Mouse (Mus musculus): Measurements from ENCODE around the gene Fbxo46. TPM values are rescaled to one million over a fixed set of nuclear protein-coding genes. Genes with fewer than 3 reads are reported as not detected.
A peak's percentile ranks its signal among the peaks of the same experiment; 100 is the strongest.

Fbxo46 gene
- total and polyA plus RNA-seq, 2 experiments from 2014 or later = 11.9 to 22.8 TPM

GRCm38 (mm10) chr7:19092381-19093173 lies 27.1 kb upstream of the Fbxo46 start:
- ATAC-seq (peak; percentile 55), DNase-seq (peak; percentile 61)
- H3K4me1 ChIP-seq (ENCODE audit: insufficient read depth) = peaks cover 11% of the 10 kb centered on the region
- no peaks in the 10 kb centered on the region for H3K9me3 ChIP-seq (ENCODE audit: low read length)
- no peak overlapping the region for H3K9ac ChIP-seq
- no peaks in the 10 kb centered on the region; the same call in 1 of the 2 replicates for H3K27me3 ChIP-seq (ENCODE audit: insufficient read depth, low read length)
- peaks cover 35% of the 10 kb centered on the region for H3K36me3 ChIP-seq (ENCODE audit: insufficient read depth)
- peak overlapping the region; percentile 98 for H3K4me2 ChIP-seq (ENCODE audit: low read depth)
- H3K4me3 ChIP-seq (ENCODE audit: low read depth, low read length) = no peak overlapping the region
- H3K27ac ChIP-seq (ENCODE audit: low read depth, low read length) = no peak overlapping the region
- 10% methylated on average over 38 of the region's 38 CpGs for WGBS
- TF ChIP-seq CTCF (IDR thresholded peaks at IDR 0.05; ENCODE audit: low read depth) = no peak

- Histone ChIP-seq H3K4me1 (ENCODE audit: insufficient read depth) (peaks cover 11% of the 10 kb centered on the region), H3K4me3 (ENCODE audit: low read depth, low read length) (peak overlapping the region; percentile 48), H3K9me3 (ENCODE audit: low read length) (no peaks in the 10 kb centered on the region), H3K9ac (0 out of 2 replicates have a peak overlapping the region, but pooled peaks have one; percentile 10), H3K27ac (ENCODE audit: low read depth, low read length) (no peak overlapping the region), H3K4me2 (ENCODE audit: low read depth) (peak overlapping the region; percentile 98), H3K27me3 (ENCODE audit: insufficient read depth, low read length) (no peaks in the 10 kb centered on the region; the same call in 1 of the 2 replicates), H3K36me3 (ENCODE audit: insufficient read depth) (peaks cover 29% of the 10 kb centered on the region)
- ATAC-seq (peak; percentile 63), DNase-seq (peak; percentile 72)
- peak; percentile 78 for TF ChIP-seq CTCF (IDR thresholded peaks at IDR 0.05; ENCODE audit: low read depth)
- 5% methylated on average over 9 of the region's 15 CpGs for WGBS
Observed at GRCm38 (mm10) chr7:19093174-19093521, 26.5 kb upstream of the Fbxo46 start.

- peak overlapping the region; percentile 98 for H3K4me2 ChIP-seq (ENCODE audit: low read depth)
- WGBS = 3% methylated on average over 45 of the region's 45 CpGs
- H3K27ac ChIP-seq (ENCODE audit: low read depth, low read length) = peak overlapping the region; percentile 72
- no peaks in the 10 kb centered on the region; the same call in 1 of the 2 replicates for H3K27me3 ChIP-seq (ENCODE audit: insufficient read depth, low read length)
- DNase-seq (peak; percentile 89), ATAC-seq (peak; percentile 83)
- H3K4me1 ChIP-seq (ENCODE audit: insufficient read depth) = peaks cover 11% of the 10 kb centered on the region
- TF ChIP-seq CTCF (IDR thresholded peaks at IDR 0.05; ENCODE audit: low read depth) = no peak
- H3K36me3 ChIP-seq (ENCODE audit: insufficient read depth) = peaks cover 23% of the 10 kb centered on the region
- H3K9ac ChIP-seq = 0 out of 2 replicates have a peak overlapping the region, but pooled peaks have one; percentile 37
- H3K9me3 ChIP-seq (ENCODE audit: low read length) = no peaks in the 10 kb centered on the region
- H3K4me3 ChIP-seq (ENCODE audit: low read depth, low read length) = peak overlapping the region; percentile 48
Observed at GRCm38 (mm10) chr7:19093537-19094385, 25.9 kb upstream of the Fbxo46 start.

- Histone ChIP-seq H3K27me3 (ENCODE audit: insufficient read depth, low read length) (no peaks in the 10 kb centered on the region; the same call in 1 of the 2 replicates), H3K4me3 (ENCODE audit: low read depth, low read length) (peak within 1 kb of the TSS; percentile 48), H3K4me2 (ENCODE audit: low read depth) (peak within 1 kb of the TSS; percentile 98), H3K4me1 (ENCODE audit: insufficient read depth) (peaks cover 11% of the 10 kb centered on the region), H3K36me3 (ENCODE audit: insufficient read depth) (peaks cover 18% of the 10 kb centered on the region), H3K27ac (ENCODE audit: low read depth, low read length) (peak within 1 kb of the TSS; percentile 72), H3K9ac (peak within 1 kb of the TSS; percentile 37), H3K9me3 (ENCODE audit: low read length) (no peaks in the 10 kb centered on the region)
- ATAC-seq (no peak), DNase-seq (no peak)
- TF ChIP-seq CTCF (IDR thresholded peaks at IDR 0.05; ENCODE audit: low read depth) = no peak
- WGBS = under 1% methylated on average over 27 of the region's 36 CpGs
Observed at GRCm38 (mm10) chr7:19094471-19094825, 25.2 kb upstream of the Fbxo46 start, which contains the start of gene Six5. Six5 (plus strand) TSS chr7:19094594.

- Histone ChIP-seq H3K4me1 (ENCODE audit: insufficient read depth) (peaks cover 11% of the 10 kb centered on the region), H3K4me3 (ENCODE audit: low read depth, low read length) (peak overlapping the region; percentile 48), H3K36me3 (ENCODE audit: insufficient read depth) (peaks cover 17% of the 10 kb centered on the region), H3K9me3 (ENCODE audit: low read length) (no peaks in the 10 kb centered on the region), H3K27ac (ENCODE audit: low read depth, low read length) (peak overlapping the region; percentile 72; the same call in 1 of the 2 replicates), H3K27me3 (ENCODE audit: insufficient read depth, low read length) (no peaks in the 10 kb centered on the region; the same call in 1 of the 2 replicates), H3K4me2 (ENCODE audit: low read depth) (peak overlapping the region; percentile 98), H3K9ac (peak overlapping the region; percentile 37)
- no peak for ATAC-seq
- 0 out of 2 replicates have a peak, but pooled peaks have one; percentile 1 for TF ChIP-seq CTCF (IDR thresholded peaks at IDR 0.05; ENCODE audit: low read depth)
- no peak for DNase-seq
- WGBS = under 1% methylated on average over 81 of the region's 87 CpGs
Observed at GRCm38 (mm10) chr7:19094826-19095750, 24.6 kb upstream of the Fbxo46 start.

GRCm38 (mm10) chr7:19095751-19096110 lies 23.9 kb upstream of the Fbxo46 start:
- peaks cover 11% of the 10 kb centered on the region for H3K36me3 ChIP-seq (ENCODE audit: insufficient read depth)
- H3K9me3 ChIP-seq (ENCODE audit: low read length) = no peaks in the 10 kb centered on the region
- no peak overlapping the region for H3K27ac ChIP-seq (ENCODE audit: low read depth, low read length)
- H3K4me1 ChIP-seq (ENCODE audit: insufficient read depth) = peaks cover 11% of the 10 kb centered on the region
- DNase-seq (no peak), ATAC-seq (no peak)
- peak overlapping the region; percentile 18; the same call in 1 of the 2 replicates for H3K9ac ChIP-seq
- H3K4me3 ChIP-seq (ENCODE audit: low read depth, low read length) = peak overlapping the region; percentile 48
- H3K4me2 ChIP-seq (ENCODE audit: low read depth) = peak overlapping the region; percentile 98
- WGBS = 2% methylated on average over 19 of the region's 19 CpGs
- H3K27me3 ChIP-seq (ENCODE audit: insufficient read depth, low read length) = no peaks in the 10 kb centered on the region; the same call in 1 of the 2 replicates
- TF ChIP-seq CTCF (IDR thresholded peaks at IDR 0.05; ENCODE audit: low read depth) = no peak

Data from forebrain, postnatal 0 days (tissue).